Comparison of ENCODE assay signal across 8 mouse cellular contexts in genomic region chr4:150269679-150270078, GRCm38 (mm10). TPM values are rescaled to one million over a fixed set of nuclear protein-coding genes. Genes with fewer than 3 reads are reported as not detected.
DNase-seq lines count a peak whose midpoint lies in the region; ATAC-seq and TF ChIP-seq lines count a peak whose summit lies in the region.
"Had no signal": no experiment of that assay in that cellular context is flagged by ENCODE, and none has a peak within 500 bp of the region (broad histone marks: within the 10 kb centered on the region; RNA-seq: fewer than 3 reads in every experiment).

No protein-coding gene starts in this region.

- no peaks in the 10 kb centered on the region for H3K27me3 ChIP-seq in liver, adult 2 months (ENCODE audit: control insufficient read depth, insufficient read depth, low read length)
- no peaks in the 10 kb centered on the region for H3K27me3 ChIP-seq in myocyte (ENCODE audit: control insufficient read depth, insufficient read depth, insufficient read length)

- H3K4me2 ChIP-seq in myocyte (ENCODE audit: low read depth): peak overlapping the region; percentile 49

- H3K4me3 ChIP-seq in liver, adult 2 months (ENCODE audit: insufficient read depth, low read depth, low read length): no peak overlapping the region
- H3K4me3 ChIP-seq in myocyte: no peak overlapping the region

- no peak for ATAC-seq in frontal cortex, adult (ENCODE audit: low TSS enrichment)

- 0 out of 2 replicates have a peak overlapping the region, but pooled peaks have one; percentile 25 for H3K9ac ChIP-seq in liver, adult 2 months (ENCODE audit: low read depth, low read length)

- H3K79me2 ChIP-seq in liver, adult 2 months (ENCODE audit: control insufficient read depth, insufficient read depth, low read length): no peaks in the 10 kb centered on the region
- H3K79me2 ChIP-seq in myocyte (ENCODE audit: control insufficient read depth, insufficient read depth): no peaks in the 10 kb centered on the region

- no peaks in the 10 kb centered on the region for H3K36me3 ChIP-seq in liver, adult 2 months (ENCODE audit: control insufficient read depth, insufficient read depth, low read length)
- H3K36me3 ChIP-seq in myocyte (ENCODE audit: control insufficient read depth, insufficient read depth): no peaks in the 10 kb centered on the region

- 54% methylated on average over 7 of the region's 7 CpGs for WGBS in liver, adult 2 months

- TF ChIP-seq POLR2A in liver, adult 2 months (IDR thresholded peaks at IDR 0.05; ENCODE audit: extremely low read depth, insufficient read depth, low read length): no peak
- no peak for TF ChIP-seq POLR2A in myocyte (IDR thresholded peaks at IDR 0.05; ENCODE audit: insufficient read length, low read depth)

- H3ac ChIP-seq in myocyte (ENCODE audit: control insufficient read depth, insufficient read length): no peak overlapping the region

- no peaks in the 10 kb centered on the region for H3K4me1 ChIP-seq in liver, adult 2 months (ENCODE audit: control insufficient read depth, insufficient read depth, low read length)

- no peak overlapping the region for H3K27ac ChIP-seq in liver, adult 2 months (replicated peaks; ENCODE audit: insufficient read depth, low read depth, low read length)

- no peak for DNase-seq in liver, adult 2 months (ENCODE audit: extremely low read depth, low read depth, low spot score)
- DNase-seq in liver (no peak), NIH3T3 (ENCODE audit: low read depth) (peak; percentile 85)
- DNase-seq in induced T-regulatory cell, adult 2 months (ENCODE audit: low read depth): peak; percentile 69
- no peak for DNase-seq in cerebellum, adult 11 months
- DNase-seq: adrenal gland, postnatal 36 days had no signal

- TF ChIP-seq CTCF in liver, adult 2 months (IDR thresholded peaks at IDR 0.05; ENCODE audit: low read depth, low read length): no peak

TF ChIP-seq in myocyte, 11 proteins besides CTCF, POLR2A, EP300 and RAD21:
- peak in 1 of 3 experiments; percentile 25 for TF ChIP-seq MYOD1 (IDR thresholded peaks at IDR 0.05; ENCODE audit: control insufficient read depth in 1 of 3, insufficient read length in 2 of 3, low read depth in 2 of 3)
- no peak for TF ChIP-seq USF1 (IDR thresholded peaks at IDR 0.05; ENCODE audit: low read depth)

RNA-seq across cellular contexts. Expression of gene Rere, which starts 11.8 kb away (rescaled TPM):
- 10.0 and 10.7 TPM in 2 replicates for total RNA-seq in liver, adult 2 months (2014; rRNA removed)
- polyA plus RNA-seq in liver, adult 2 months (2012; rRNA removed): 5.8 and 8.8 TPM in 2 replicates
- polyA plus RNA-seq in myocyte (2012; fragmentation: generic; extraction: Trizol): 34.0 TPM

RNA-seq across cellular contexts. Expression of gene Eno1, which starts 33.2 kb away (rescaled TPM):
- 386 and 392 TPM in 2 replicates for total RNA-seq in liver, adult 2 months (2014; rRNA removed)
- 283 and 350 TPM in 2 replicates for polyA plus RNA-seq in liver, adult 2 months (2012; rRNA removed)
- polyA plus RNA-seq in myocyte (2012; fragmentation: generic; extraction: Trizol): 1,358 TPM

Comparison
In these comparisons a context has a peak if more than half of its experiments do, and no peak if none do; other contexts are left out.
1. DNase-seq: peak in NIH3T3 (single experiment) and induced T-regulatory cell, adult 2 months (single experiment); none in liver, adult 2 months (single experiment), liver (single experiment) and cerebellum, adult 11 months (single experiment).